Mouse (Mus musculus): ENCODE results near the gene Rprml.
A peak's percentile ranks its signal among the peaks of the same experiment; 100 is the strongest.

The Rprml gene

GRCm38 (mm10) chr11:103649301-103649982, at the start of gene Rprml:
Gene Rprml, plus strand, starts transcription at chr11:103649570.
- DNase-seq (ENCODE audit: low spot score), result peak; percentile 71

- no peak for DNase-seq (ENCODE audit: low spot score)
Observed at GRCm38 (mm10) chr11:103606611-103607010, 42.8 kb upstream of the Rprml start.

- no peak for DNase-seq (ENCODE audit: low spot score)
Observed at GRCm38 (mm10) chr11:103610772-103611171, 38.6 kb upstream of the Rprml start.

GRCm38 (mm10) chr11:103621040-103621439, 28.3 kb upstream of the Rprml start, which contains the start of gene Gm884:
Gene Gm884, minus strand, starts transcription at chr11:103621140.
- DNase-seq (ENCODE audit: low spot score), result no peak

- no peak for DNase-seq (ENCODE audit: low spot score)
Observed at GRCm38 (mm10) chr11:103627453-103627852, 21.9 kb upstream of the Rprml start.

- DNase-seq (ENCODE audit: low spot score), result no peak
Observed at GRCm38 (mm10) chr11:103634806-103635205, 14.6 kb upstream of the Rprml start.

GRCm38 (mm10) chr11:103635481-103635880, 13.9 kb upstream of the Rprml start:
- DNase-seq (ENCODE audit: low spot score), result no peak

GRCm38 (mm10) chr11:103636261-103636660, 13.1 kb upstream of the Rprml start:
- no peak for DNase-seq (ENCODE audit: low spot score)

GRCm38 (mm10) chr11:103638790-103639189, 10.6 kb upstream of the Rprml start, which contains the start of gene Lyzl6:
Gene Lyzl6, minus strand, starts transcription at chr11:103638890.
- no peak for DNase-seq (ENCODE audit: low spot score)

GRCm38 (mm10) chr11:103639407-103639946, 9.9 kb upstream of the Rprml start:
- DNase-seq (ENCODE audit: low spot score), result no peak

- DNase-seq (ENCODE audit: low spot score), result no peak
Observed at GRCm38 (mm10) chr11:103643211-103643610, 6.2 kb upstream of the Rprml start.

- no peak for DNase-seq (ENCODE audit: low spot score)
Observed at GRCm38 (mm10) chr11:103645731-103646130, 3.6 kb upstream of the Rprml start.

- DNase-seq (ENCODE audit: low spot score), result no peak
Observed at GRCm38 (mm10) chr11:103646301-103646700, 3.1 kb upstream of the Rprml start.

GRCm38 (mm10) chr11:103647921-103648620, 1.3 kb upstream of the Rprml start:
- DNase-seq (ENCODE audit: low spot score), result no peak

- DNase-seq (ENCODE audit: low spot score), result no peak
Observed at GRCm38 (mm10) chr11:103648656-103649055, 714 bp upstream of the Rprml start.

GRCm38 (mm10) chr11:103649983-103650493, 668 bp downstream of the Rprml start:
- no peak for DNase-seq (ENCODE audit: low spot score)

- peak; percentile 45 for DNase-seq (ENCODE audit: low spot score)
Observed at GRCm38 (mm10) chr11:103651426-103651825, 2.1 kb downstream of the Rprml start.

GRCm38 (mm10) chr11:103653359-103653965, 4.1 kb downstream of the Rprml start:
- peak; percentile 46 for DNase-seq (ENCODE audit: low spot score)

GRCm38 (mm10) chr11:103656520-103656919, 7.2 kb downstream of the Rprml start:
- no peak for DNase-seq (ENCODE audit: low spot score)

- DNase-seq (ENCODE audit: low spot score), result no peak
Observed at GRCm38 (mm10) chr11:103658189-103658588, 8.8 kb downstream of the Rprml start.

- DNase-seq (ENCODE audit: low spot score), result peak; percentile 53
Observed at GRCm38 (mm10) chr11:103661863-103662262, 12.5 kb downstream of the Rprml start.

GRCm38 (mm10) chr11:103662546-103662945, 13.2 kb downstream of the Rprml start:
- peak; percentile 72 for DNase-seq (ENCODE audit: low spot score)

Data from left cerebral cortex, adult 11 months (tissue).